Mouse (Mus musculus) ES-Bruce4 (cell line): ENCODE measurements around the gene Sart3. TPM values are rescaled to one million over a fixed set of nuclear protein-coding genes. Genes with fewer than 3 reads are reported as not detected.
"Not testable (repeated sequence)": the region's sequence is repeated elsewhere in the genome, so short reads cannot be mapped to it uniquely, and the experiment has no call there.

Experiments
- H3K27ac ChIP-seq: 2 replicates; pipeline ENCODE4 v1.5.1; 2012; ENCODE audit warnings: low read length, inconsistent platforms; ENCODE audit not compliant: insufficient read depth
- H3K27me3 ChIP-seq: 2 replicates; pipeline ENCODE4 v1.6.1; 2012; ENCODE audit warnings: mild to moderate bottlenecking, low read length, inconsistent platforms; ENCODE audit not compliant: control insufficient read depth, poor library complexity, insufficient read depth, severe bottlenecking
- H3K36me3 ChIP-seq: 2 replicates; pipeline ENCODE4 v1.6.1; 2012; ENCODE audit warnings: inconsistent platforms, mild to moderate bottlenecking, low read length, moderate library complexity; ENCODE audit not compliant: control insufficient read depth, poor library complexity, insufficient read depth, severe bottlenecking
- H3K4me1 ChIP-seq: one replicate; pipeline ENCODE4 v1.8.1; 2011; ENCODE audit warnings: low read length; ENCODE audit not compliant: control insufficient read depth, insufficient read depth
- H3K4me3 ChIP-seq: 2 replicates; pipeline ENCODE4 v1.5.1; 2011; ENCODE audit warnings: low read depth, mild to moderate bottlenecking, low read length
- H3K9ac ChIP-seq: 2 replicates; pipeline ENCODE4 v1.6.1; 2012; ENCODE audit warnings: low read depth, mild to moderate bottlenecking, inconsistent platforms; ENCODE audit not compliant: poor library complexity, severe bottlenecking
- H3K9me3 ChIP-seq: replicated peaks from 2 replicates; pipeline ENCODE4 v1.6.1; 2012; ENCODE audit warnings: mild to moderate bottlenecking, low read length, inconsistent platforms; ENCODE audit not compliant: control insufficient read depth, poor library complexity, insufficient read depth, severe bottlenecking
- CTCF ChIP-seq: IDR thresholded peaks from one replicate; pipeline ENCODE4 v1.8.1; 2011; ENCODE audit warnings: low read depth, low read length
- EP300 ChIP-seq: IDR thresholded peaks from 2 replicates; pipeline ENCODE4 v1.6.1; 2011; ENCODE audit warnings: low read depth, low read length; ENCODE audit not compliant: insufficient read depth
- POLR2A ChIP-seq: IDR thresholded peaks from one replicate; pipeline ENCODE4 v1.8.1; 2011; ENCODE audit warnings: low read length; ENCODE audit not compliant: insufficient read depth
- polyA plus RNA-seq: library from polyadenylated mRNA; stranded (reverse); fragments of >200 nt; gene quantifications from 2 replicates; pipeline ENCODE4 v1.2.4, GENCODE M21; 2011; ENCODE audit warnings: low read depth; ENCODE audit not compliant: missing spikeins, insufficient read depth, insufficient read length

Sart3 gene
- polyA plus RNA-seq, 1 experiment = 45.0 TPM

DNA sequence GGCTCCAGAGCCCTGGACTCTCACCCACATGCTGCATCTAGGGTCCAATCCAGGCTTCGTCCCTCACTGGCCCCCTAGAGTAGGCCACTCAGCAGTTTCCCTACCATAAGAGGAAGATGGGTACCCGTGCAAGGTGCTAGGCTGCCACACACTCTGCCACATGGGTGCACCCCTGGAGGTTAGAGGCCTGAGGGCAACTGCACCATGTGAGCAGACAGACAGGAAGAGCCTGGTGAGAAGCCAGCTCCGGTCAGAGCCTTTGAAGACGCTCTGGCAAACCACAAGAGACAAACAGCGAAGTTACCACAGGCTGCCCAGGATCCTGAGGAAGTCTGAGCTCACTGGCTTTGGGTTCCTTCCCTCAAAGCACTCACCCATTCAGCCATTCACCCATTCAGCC lies 14.7 kb upstream of the Sart3 start:
- no peak overlapping the region for H3K9ac ChIP-seq
- H3K4me3 ChIP-seq = no peak overlapping the region
- no peaks in the 10 kb centered on the region for H3K9me3 ChIP-seq
- no peaks in the 10 kb centered on the region for H3K27me3 ChIP-seq
- H3K36me3 ChIP-seq = no peaks in the 10 kb centered on the region
- H3K27ac ChIP-seq = no peak overlapping the region
- H3K4me1 ChIP-seq = no peaks in the 10 kb centered on the region
- TF ChIP-seq EP300 = no peak

GRCm38 (mm10) chr5:113784104-113784503 lies 11.8 kb upstream of the Sart3 start:
- not testable (repeated sequence) for H3K4me3 ChIP-seq, H3K4me1 ChIP-seq, H3K9ac ChIP-seq

DNA sequence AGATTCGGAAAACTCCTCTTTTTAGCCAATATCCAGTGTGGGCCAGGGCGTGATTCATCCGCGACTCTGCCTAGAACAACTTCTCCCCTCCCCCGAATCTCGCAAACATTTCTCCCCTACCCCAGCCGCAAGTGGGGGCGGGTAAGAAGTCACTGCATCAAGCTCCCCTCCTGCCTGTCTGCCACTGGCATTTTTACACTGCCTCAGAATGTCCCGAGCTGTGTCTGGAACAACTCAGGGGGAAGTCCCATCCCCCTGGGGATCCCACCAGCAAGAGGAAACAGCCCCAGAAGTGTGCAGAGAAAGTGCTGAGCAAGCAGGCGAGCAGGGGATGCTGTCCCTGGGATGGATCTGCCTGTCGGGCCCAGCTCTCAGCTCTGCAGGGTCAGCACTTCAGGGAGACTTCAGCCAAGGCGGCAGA lies 11.3 kb upstream of the Sart3 start:
- no peaks in the 10 kb centered on the region for H3K27me3 ChIP-seq
- H3K36me3 ChIP-seq = no peaks in the 10 kb centered on the region
- no peak overlapping the region for H3K4me3 ChIP-seq
- no peaks in the 10 kb centered on the region for H3K4me1 ChIP-seq
- H3K9me3 ChIP-seq = no peaks in the 10 kb centered on the region
- no peak overlapping the region for H3K27ac ChIP-seq
- no peak for TF ChIP-seq POLR2A
- no peak for TF ChIP-seq EP300
- TF ChIP-seq CTCF = no peak
- H3K9ac ChIP-seq = no peak overlapping the region

More at GRCm38 (mm10) chr5:113784104-113784503, 11.8 kb upstream of the Sart3 start:
- not testable (repeated sequence) for H3K27ac ChIP-seq, H3K9me3 ChIP-seq, H3K36me3 ChIP-seq, H3K27me3 ChIP-seq

GRCm38 (mm10) chr5:113782624-113783023 lies 10.3 kb upstream of the Sart3 start:
- Histone ChIP-seq H3K27ac (no peak overlapping the region), H3K27me3 (no peaks in the 10 kb centered on the region), H3K4me1 (no peaks in the 10 kb centered on the region), H3K9ac (no peak overlapping the region), H3K4me3 (no peak overlapping the region), H3K9me3 (no peaks in the 10 kb centered on the region), H3K36me3 (no peaks in the 10 kb centered on the region)
- TF ChIP-seq EP300 (no peak), CTCF (no peak), POLR2A (no peak)

GRCm38 (mm10) chr5:113781875-113782274 lies 9.6 kb upstream of the Sart3 start:
- TF ChIP-seq EP300 (no peak), POLR2A (no peak), CTCF (no peak)
- Histone ChIP-seq H3K27me3 (no peaks in the 10 kb centered on the region), H3K27ac (no peak overlapping the region)

GRCm38 (mm10) chr5:113781254-113781653 lies 8.9 kb upstream of the Sart3 start:
- no peak for TF ChIP-seq EP300
- TF ChIP-seq POLR2A = no peak
- no peak for TF ChIP-seq CTCF
- H3K9ac ChIP-seq = no peak overlapping the region
- no peak overlapping the region for H3K4me3 ChIP-seq
- no peaks in the 10 kb centered on the region for H3K4me1 ChIP-seq
- no peaks in the 10 kb centered on the region for H3K36me3 ChIP-seq
- no peaks in the 10 kb centered on the region for H3K27me3 ChIP-seq
- H3K9me3 ChIP-seq = no peaks in the 10 kb centered on the region
- H3K27ac ChIP-seq = no peak overlapping the region

More at GRCm38 (mm10) chr5:113781875-113782274, 9.6 kb upstream of the Sart3 start:
- Histone ChIP-seq H3K9me3 (no peaks in the 10 kb centered on the region), H3K4me1 (no peaks in the 10 kb centered on the region), H3K9ac (no peak overlapping the region), H3K36me3 (no peaks in the 10 kb centered on the region), H3K4me3 (no peak overlapping the region)
